Mouse (Mus musculus) CH12F3 (cell line): ENCODE results near the gene Dbnl.

Source experiments
- in situ Hi-C: fragments of 300-500 bp; cut with MboI; formaldehyde crosslinking; loops from 2 replicates; pipeline ENCODE4 v1.14.3; 2020; ENCODE audit warnings: low sequenced_read_pairs

The Dbnl gene

DNA sequence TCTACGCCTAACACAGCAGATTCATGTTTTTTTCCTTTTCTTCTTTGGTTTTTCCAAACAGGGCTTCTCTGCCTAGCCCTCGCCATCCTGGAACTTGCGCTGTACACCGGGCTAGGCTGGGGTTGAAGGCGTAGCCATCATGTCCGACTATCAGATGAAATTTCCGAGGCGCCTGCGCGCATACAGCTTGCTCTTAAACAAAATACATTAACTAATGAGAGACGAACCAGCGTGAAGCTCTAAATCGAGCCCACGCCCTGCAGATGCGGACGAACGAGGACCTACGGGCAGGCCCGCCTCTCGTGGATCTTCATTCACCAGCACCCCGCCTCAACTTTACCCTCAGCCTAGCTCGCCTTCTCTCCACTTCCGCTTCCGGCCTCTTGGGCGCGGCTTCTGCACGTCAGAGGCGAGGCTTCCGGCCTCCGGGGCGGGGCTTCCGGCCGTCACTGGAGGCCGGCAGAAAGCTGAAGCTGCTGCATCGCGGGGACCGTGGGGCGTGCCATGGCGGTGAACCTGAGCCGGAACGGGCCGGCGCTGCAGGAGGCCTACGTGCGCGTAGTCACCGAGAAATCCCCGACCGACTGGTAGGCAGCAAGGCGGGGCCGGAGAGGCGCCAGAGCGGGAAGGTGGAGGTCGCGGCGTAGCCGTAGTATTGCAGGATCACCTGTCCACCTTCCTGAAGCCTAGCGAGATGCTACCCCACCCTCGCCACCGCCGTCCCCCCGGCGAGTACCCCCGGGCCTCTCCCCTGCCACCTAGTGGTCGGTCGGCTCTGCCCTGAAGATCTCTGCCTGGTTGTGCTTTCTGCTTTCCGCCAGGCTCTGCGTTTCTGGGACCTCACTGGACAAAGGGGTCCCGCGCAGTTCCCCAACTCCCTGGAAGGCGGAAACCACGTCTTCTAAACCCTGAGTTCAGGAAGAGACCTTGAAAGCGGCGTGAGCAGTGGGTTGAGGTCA is at the start of gene Dbnl:
TSS of gene Dbnl (plus strand) at position 433 of the 959 bp plus-strand sequence.
- in situ Hi-C loops, result no loop called here

DNA sequence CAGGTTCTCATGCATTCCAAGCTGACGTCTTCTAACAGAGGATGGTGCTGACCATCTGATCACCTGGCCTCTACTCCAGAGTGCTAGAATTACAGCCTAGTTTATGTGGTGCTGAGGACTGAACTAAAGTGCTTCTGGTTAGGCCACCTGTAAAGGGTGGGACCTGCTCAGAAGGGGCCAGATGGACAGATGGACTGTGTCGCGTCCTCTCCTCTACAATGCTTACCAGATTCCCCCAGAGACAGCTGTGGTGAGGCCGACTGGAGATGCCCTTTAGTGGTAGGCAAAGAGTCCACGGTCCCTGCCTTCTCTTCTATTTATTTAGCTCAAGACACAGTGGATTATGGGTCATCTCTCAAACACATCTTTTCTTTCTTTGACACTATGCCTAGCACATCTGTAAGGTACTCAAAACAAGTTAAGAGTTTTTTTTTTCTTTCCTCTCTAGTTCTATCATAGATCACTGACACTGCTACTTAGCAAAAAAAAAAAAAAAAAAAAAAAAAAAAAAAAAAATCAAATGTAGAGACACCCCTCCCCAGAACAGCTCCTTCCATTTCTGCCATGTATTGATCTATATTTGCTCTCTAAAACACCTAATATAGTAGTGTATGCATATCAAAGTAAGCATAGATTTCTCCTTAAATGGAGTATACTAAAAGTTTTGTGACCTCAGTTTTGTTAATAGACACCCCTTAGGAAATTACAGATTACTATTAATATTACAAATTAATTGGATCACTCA is 49.2 kb upstream of the Dbnl start:
- in situ Hi-C loops, result no loop called here

DNA sequence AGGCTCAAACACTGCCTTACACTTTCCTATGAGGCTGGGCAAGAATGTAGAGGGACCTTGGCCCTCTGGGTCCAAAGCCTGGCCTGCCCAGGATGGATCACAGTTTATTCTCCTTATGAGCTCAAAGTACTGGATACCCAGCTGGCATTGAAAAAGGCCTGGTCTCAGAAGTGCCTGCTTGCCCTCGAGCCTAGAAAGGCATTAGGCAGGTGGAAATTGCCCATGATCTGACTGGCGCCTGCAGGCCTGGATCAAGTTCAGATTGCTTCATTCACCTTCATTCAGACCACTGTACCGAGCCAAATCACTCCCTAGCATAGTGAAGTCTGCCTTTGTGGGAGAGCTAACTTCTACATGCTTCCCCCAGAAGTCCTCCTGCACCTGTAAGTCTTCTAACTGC is 48.4 kb upstream of the Dbnl start:
- in situ Hi-C loops, result no loop called here

- in situ Hi-C loops, result no loop called here
Observed at GRCm38 (mm10) chr11:5740599-5740964, 47.7 kb upstream of the Dbnl start.

- in situ Hi-C loops, result no loop called here
Observed at GRCm38 (mm10) chr11:5740965-5741627, 47.2 kb upstream of the Dbnl start.

DNA sequence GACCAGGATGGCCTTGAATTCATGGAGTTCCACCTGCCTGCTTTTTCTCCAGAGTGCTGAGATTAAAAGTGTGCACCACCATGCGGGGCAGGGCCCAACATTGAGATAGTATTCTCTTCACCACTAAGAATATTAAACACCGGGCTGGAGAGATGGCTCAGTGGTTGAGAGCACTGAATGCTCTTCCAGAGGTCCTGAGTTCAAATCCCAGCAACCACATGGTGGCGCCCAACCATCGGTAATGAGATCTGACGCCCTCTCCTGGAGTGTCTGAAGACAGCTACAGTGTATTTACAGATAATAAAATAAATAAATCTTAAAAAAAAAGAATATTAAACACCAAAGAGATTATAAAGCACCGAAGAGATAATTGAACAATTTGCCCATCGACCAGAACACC is 46.2 kb upstream of the Dbnl start:
- in situ Hi-C loops, result no loop called here

- in situ Hi-C loops, result no loop called here
Observed at GRCm38 (mm10) chr11:5744951-5745350, 43.3 kb upstream of the Dbnl start.

DNA sequence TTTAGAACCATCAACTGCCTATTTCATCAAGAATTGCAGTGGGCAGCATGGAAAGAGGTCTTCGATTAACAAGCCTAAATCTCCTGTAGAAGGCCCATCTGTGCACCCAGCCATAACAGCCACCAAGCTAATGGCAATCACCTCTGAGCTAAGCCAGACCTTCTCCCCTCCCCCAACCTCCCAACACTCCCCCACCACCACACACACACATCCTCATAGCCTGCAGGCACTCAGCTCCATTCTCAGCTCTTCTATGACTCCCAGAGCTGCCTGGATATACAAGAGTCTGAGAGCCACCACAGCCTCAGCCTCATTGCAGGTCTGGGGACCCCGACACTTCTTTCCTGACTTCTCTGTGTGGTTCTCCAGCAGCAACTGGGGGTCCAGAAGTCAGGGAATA is 34.5 kb upstream of the Dbnl start:
- in situ Hi-C loops, result no loop called here

DNA sequence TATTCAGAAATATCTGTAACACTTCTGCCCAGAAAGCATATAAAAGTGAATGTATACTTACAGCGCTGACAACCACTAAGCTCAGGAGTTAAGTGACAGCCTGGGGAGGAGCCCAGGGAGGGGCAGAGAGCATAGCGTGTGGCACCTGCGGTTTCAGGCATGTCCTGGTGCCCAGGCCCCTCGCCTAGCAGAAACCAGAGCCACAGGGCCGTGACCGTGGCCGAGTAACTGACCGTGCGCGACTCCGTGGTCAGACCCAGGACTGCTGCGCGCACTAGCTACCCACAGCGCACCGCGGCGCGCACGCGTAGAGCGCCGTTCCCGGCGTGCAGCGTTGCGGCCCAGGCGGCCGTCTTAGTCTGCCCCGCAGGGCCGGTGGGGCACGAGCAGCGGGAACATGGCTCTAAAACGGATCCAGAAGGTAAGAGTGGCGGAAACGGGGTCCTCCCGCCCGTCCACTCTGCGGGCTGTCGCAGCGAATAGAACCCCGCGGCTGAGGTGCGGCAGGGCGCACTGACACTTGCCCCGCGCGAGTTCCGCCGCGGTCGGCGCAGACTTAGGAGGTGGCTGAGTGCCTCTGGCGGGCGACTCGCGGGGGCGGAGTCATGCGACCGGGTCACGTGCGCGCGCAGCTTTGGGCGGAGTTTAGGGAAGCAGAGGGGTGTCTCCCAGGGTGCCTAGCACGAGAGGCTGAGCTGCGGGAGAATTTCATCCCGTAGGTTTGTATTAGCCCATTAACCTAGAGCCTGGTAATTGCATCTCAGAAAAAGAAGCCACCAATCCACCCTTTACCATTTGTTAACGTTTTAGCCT is 26.3 kb upstream of the Dbnl start, which contains the start of gene Urgcp:
TSS of gene Urgcp (minus strand) at position 557 of the 813 bp plus-strand sequence.
- in situ Hi-C loops, result no loop called here

DNA sequence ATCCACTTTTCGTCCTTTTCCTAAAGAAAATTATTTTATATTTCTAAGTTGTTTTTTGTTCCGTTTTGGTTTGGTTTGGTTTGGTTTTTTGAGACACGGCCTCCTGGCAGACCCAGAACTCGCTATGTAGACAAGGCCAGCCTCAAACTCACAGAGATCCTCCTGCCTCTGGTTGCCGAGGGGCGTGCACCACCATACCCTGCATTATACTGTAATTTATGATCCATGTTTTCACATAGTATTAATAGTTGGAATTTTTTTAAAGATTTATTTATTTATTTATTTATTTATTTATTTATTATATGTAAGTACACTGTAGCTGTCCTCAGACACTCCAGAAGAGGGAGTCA is 25.7 kb upstream of the Dbnl start:
- in situ Hi-C loops, result no loop called here

DNA sequence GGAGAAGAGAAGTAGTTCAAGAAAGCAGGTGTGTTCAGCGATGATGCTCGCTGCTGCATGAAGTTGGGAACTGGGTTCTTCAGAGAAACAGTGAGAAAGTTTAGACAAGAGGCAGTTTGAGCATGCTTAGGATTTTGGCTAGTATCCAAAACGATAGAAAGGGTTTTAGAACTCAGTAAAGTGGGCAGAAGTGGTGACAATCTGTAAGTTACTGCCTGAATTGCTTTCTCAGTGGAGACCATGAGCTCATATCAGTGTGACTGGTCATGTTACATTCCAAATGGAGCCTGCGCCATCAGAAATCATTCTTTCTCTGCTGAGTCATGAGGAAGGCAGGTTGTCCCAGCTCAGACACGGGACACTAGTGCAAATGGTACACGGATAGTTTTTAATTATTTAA is 22.3 kb upstream of the Dbnl start:
- in situ Hi-C loops, result no loop called here

DNA sequence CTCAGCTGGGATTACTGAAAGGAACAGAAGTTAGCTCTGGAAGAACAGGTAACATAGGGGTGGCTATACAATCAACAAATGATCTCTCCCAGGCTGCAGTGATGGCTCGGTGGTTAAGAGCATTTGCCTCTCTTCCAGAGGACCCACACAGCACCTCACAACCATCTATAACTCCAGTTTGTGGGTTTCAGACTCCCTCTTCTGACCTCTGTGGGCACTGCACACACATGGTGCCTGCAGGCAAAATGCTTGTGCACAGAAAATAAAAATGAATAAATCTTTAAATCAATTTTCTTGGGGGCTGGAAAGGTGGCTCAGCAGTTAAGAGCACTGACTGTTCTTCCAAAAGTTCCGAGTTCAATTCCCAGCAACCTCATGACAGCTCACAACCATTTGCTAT is 9.8 kb upstream of the Dbnl start:
- in situ Hi-C loops, result loop anchor here (10.0 kb wide), 1 partner anchor 294 kb away; no protein-coding TSS in a partner anchor

DNA sequence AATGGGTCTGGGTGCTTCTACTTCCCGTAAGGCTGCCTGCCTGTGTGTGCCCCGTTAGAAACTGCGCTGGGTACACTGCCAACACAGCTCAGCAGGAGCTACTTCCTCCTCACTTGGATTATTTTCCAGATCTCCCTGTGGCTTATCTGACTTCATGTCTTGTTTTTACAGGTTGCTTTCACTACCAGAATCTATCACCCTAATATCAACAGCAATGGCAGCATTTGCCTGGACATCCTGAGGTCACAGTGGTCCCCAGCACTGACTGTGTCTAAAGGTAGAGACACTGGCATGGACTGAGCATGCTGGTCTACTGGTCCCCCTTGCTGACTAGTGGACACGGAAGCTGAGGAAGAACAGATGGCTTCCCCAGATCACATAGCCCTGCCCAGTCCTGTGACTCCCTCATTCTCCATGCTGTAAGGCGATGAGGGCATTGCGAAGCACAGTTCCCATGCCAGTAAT is 8.2 kb upstream of the Dbnl start:
- in situ Hi-C loops, result no loop called here

DNA sequence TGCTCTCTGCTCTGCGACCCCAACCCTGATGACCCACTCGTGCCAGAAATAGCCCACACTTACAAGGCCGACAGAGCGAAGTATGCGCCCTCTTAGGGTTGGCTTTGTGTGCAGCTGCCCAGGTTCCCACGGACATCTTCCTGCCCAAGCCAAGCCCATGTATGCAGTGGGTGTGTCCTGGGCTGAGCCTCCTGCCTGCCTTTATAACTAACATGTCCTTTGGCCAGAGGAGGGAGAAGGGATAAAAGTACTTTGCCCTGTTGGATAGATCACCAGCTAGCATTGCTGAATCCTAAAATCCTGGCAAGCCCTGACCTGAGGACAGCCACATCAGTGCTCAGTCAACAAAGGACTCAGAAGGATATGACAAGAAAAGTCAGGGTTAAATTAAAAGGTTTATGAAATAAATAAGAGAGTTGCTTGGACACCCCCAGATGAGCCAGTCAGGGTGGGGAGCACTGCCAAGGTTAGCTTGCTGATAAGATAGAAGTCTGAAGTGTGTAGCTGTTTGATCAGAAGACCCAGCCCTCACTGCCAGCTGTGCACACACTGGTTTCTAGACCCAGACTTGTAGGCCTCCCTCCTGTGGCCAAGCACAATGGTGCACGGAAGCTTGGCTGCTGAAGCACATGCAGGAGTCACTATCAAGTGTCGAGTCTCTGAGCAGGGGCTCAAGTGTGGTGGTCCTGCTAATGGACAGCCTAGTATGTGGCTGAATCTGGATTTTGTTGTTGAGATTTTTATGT is 5.9 kb upstream of the Dbnl start:
- in situ Hi-C loops, result no loop called here

DNA sequence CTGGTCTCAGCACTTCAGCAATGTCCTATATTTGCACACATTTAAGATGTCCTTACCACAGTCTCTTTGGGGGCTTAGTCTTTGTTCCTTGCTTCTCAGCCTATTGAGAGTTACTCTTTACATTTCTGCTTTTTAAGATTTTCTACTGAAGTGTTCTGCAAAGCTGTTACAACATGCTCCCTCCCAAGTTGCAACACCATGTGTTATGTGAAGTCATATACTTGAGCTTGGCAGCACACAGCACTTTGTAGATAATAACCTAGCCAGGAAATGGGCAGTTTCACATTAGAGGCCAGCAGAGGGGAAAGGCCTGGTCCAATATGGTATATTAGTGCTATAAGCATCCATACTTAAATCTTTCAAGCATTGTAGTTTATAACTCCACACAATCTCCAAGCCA is 2.6 kb upstream of the Dbnl start:
- in situ Hi-C loops, result no loop called here

GRCm38 (mm10) chr11:5787671-5788055 is 625 bp upstream of the Dbnl start:
- in situ Hi-C loops, result no loop called here

GRCm38 (mm10) chr11:5789071-5789753 is 924 bp downstream of the Dbnl start:
- in situ Hi-C loops, result no loop called here

GRCm38 (mm10) chr11:5789754-5790333 is 1.6 kb downstream of the Dbnl start:
- in situ Hi-C loops, result no loop called here

GRCm38 (mm10) chr11:5790431-5790830 is 2.1 kb downstream of the Dbnl start:
- in situ Hi-C loops, result no loop called here
